Mouse (Mus musculus): ENCODE data around the gene Arf6. TPM values are rescaled to one million over a fixed set of nuclear protein-coding genes. Genes with fewer than 3 reads are reported as not detected.
"Not testable (repeated sequence)": the region's sequence is repeated elsewhere in the genome, so short reads cannot be mapped to it uniquely, and the experiment has no call there.

Gene Arf6
- polyA plus RNA-seq, 1 experiment from 2014 or later = 33.8 TPM

DNA sequence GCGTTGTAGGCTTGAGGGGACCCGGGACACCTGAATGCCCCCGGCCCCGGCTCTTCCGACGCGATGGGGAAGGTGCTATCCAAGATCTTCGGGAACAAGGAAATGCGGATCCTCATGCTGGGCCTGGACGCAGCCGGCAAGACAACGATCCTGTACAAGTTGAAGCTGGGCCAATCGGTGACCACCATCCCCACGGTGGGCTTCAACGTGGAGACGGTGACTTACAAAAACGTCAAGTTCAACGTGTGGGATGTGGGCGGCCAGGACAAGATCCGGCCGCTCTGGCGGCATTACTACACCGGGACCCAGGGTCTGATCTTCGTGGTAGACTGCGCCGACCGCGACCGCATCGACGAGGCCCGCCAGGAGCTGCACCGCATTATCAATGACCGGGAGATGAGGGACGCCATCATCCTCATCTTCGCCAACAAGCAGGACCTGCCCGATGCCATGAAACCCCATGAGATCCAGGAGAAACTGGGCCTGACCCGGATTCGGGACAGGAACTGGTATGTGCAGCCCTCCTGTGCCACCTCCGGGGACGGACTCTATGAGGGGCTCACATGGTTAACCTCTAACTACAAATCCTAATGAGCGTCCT, 881 bp downstream of the Arf6 start:
- ATAC-seq (no peak), DNase-seq (peak; percentile 49)
- peak overlapping the region; percentile 99 for H3K9ac ChIP-seq (replicated peaks)
- H3K36me3 ChIP-seq (replicated peaks; ENCODE audit: insufficient read depth, low read length) = no peaks in the 10 kb centered on the region
- no peaks in the 10 kb centered on the region for H3K27me3 ChIP-seq (ENCODE audit: insufficient read depth, low read length)
- peak overlapping the region; percentile 100 for H3K27ac ChIP-seq (ENCODE audit: low read depth)
- H3K4me3 ChIP-seq (ENCODE audit: low read depth, low read length) = peak overlapping the region; percentile 100
- H3K4me1 ChIP-seq (ENCODE audit: insufficient read depth) = peaks cover 14% of the 10 kb centered on the region
- 0% methylated on average over 42 of the region's 42 CpGs for WGBS (ENCODE audit: insufficient replicate concordance)
- H3K9me3 ChIP-seq (ENCODE audit: low read length) = no peaks in the 10 kb centered on the region
- TF ChIP-seq EP300 (IDR thresholded peaks at IDR 0.05; ENCODE audit: low read depth) = no peak
- 0 out of 2 replicates have a peak, but pooled peaks have one; percentile 3 for TF ChIP-seq CTCF (IDR thresholded peaks at IDR 0.05; ENCODE audit: low read depth)
- peak overlapping the region; percentile 93 for H3K4me2 ChIP-seq (ENCODE audit: low read depth, low read length)

DNA sequence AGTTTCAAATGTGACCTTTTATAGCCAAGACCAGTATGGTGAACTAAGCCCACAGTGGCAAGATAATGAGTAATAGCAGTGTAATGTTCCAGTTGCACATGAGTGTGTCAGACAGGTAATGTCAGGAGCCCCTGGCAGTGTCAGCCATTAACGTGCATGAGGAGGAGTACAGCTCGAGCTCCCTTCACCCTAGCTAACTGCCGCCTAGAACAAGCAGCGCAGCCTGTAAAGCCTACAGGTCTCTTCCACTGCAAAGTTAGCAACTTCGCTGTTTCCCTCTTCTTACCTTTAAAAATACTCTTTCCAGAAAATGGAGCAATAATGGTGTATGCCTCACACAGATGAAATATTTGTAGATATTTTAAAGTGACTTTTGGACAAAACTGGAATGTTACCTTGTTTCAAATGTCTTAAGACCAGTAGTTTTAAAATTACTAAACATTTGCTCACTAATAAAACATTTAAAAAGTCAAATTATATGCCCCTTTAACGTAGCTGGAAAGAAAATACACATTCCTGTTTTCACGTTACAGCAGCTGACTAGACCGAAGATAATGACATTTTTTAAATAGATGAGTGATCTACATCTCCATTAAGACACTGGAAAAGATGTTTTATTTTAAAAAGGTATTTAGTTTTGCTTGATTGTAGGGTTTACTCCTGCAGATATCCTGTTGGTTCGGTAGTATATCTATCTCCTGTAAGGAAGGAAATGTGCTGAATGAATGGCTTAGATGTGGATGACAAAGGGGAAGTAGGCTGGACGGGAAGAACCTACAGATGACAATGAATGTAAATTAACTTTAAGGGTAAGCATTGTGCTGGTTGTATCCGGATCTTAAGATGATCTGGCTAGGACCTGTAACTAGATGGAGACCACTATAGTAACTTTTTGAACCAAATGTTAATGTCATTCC, 2.2 kb downstream of the Arf6 start:
- H3K9ac ChIP-seq (replicated peaks) = peak overlapping the region; percentile 99

DNA sequence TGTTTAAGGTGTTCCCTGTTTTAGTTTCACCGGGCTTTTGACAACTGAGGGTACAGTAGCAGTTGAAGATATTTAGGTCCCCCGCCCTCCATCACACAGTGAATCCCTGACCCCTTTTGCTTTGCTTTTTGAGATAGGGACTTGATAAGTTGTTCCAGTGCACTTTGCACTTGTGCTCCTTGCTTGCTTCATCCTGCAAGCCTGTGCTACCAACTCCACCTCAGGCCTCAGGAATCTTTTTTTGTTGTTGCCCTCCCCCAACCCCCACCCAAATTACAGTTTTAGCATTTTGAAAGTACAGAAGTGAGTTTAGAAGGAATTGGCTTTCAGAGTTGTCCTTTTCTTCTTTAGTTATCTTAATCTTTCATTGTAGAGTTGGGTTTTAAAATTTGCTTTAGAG, 4.2 kb downstream of the Arf6 start:
- WGBS (ENCODE audit: insufficient replicate concordance) = 43% methylated on average over 2 of the region's 2 CpGs
- ATAC-seq (no peak), DNase-seq (no peak)
- no peaks in the 10 kb centered on the region for H3K27me3 ChIP-seq (ENCODE audit: insufficient read depth, low read length)
- H3K4me2 ChIP-seq (ENCODE audit: low read depth, low read length) = peak overlapping the region; percentile 44; the same call in 1 of the 2 replicates
- peaks cover 3% of the 10 kb centered on the region; the same call in 1 of the 2 replicates for H3K36me3 ChIP-seq (replicated peaks; ENCODE audit: insufficient read depth, low read length)
- no peak overlapping the region for H3K27ac ChIP-seq (ENCODE audit: low read depth)
- H3K9ac ChIP-seq (replicated peaks) = no peak overlapping the region
- no peak overlapping the region; the same call in 1 of the 2 replicates for H3K4me3 ChIP-seq (ENCODE audit: low read depth, low read length)
- H3K9me3 ChIP-seq (ENCODE audit: low read length) = no peaks in the 10 kb centered on the region
- TF ChIP-seq CTCF (IDR thresholded peaks at IDR 0.05; ENCODE audit: low read depth) (no peak), EP300 (IDR thresholded peaks at IDR 0.05; ENCODE audit: low read depth) (no peak)
- peaks cover 8% of the 10 kb centered on the region for H3K4me1 ChIP-seq (ENCODE audit: insufficient read depth)

More for the DNA sequence above, 2.2 kb downstream of the Arf6 start:
- H3K27ac ChIP-seq (ENCODE audit: low read depth) = no peak overlapping the region
- no peak for DNase-seq
- H3K4me1 ChIP-seq (ENCODE audit: insufficient read depth) = peaks cover 14% of the 10 kb centered on the region
- peak overlapping the region; percentile 100 for H3K4me3 ChIP-seq (ENCODE audit: low read depth, low read length)
- WGBS (ENCODE audit: insufficient replicate concordance) = 11% methylated on average over 11 of the region's 11 CpGs
- no peaks in the 10 kb centered on the region for H3K9me3 ChIP-seq (ENCODE audit: low read length)
- ATAC-seq = no peak
- H3K4me2 ChIP-seq (ENCODE audit: low read depth, low read length) = peak overlapping the region; percentile 93
- H3K27me3 ChIP-seq (ENCODE audit: insufficient read depth, low read length) = no peaks in the 10 kb centered on the region
- TF ChIP-seq EP300 (IDR thresholded peaks at IDR 0.05; ENCODE audit: low read depth) (no peak), CTCF (IDR thresholded peaks at IDR 0.05; ENCODE audit: low read depth) (no peak)
- peaks cover 3% of the 10 kb centered on the region; the same call in 1 of the 2 replicates for H3K36me3 ChIP-seq (replicated peaks; ENCODE audit: insufficient read depth, low read length)

DNA sequence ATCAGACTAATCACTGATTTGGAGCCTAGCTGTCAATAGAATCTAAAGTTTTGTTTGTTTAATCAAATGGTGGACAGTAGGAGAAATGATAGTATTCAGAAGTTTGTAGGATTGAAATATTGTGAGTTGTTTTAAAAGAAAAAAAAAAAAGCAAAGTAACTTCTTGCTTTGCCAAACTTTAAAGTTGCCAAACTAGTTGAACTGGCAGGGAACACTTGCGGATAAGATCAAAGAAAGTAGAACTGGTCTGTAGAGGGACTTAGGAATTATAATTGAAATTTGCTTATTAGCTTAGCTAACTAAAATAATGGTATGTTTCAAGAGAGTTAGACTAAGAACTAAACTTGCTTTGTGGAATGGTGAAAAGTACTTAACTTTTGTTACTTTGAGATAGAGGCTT, 5.2 kb downstream of the Arf6 start:
- no peak for DNase-seq
- Histone ChIP-seq H3K4me2 (ENCODE audit: low read depth, low read length) (no peak overlapping the region), H3K9ac (replicated peaks) (no peak overlapping the region), H3K9me3 (ENCODE audit: low read length) (no peaks in the 10 kb centered on the region), H3K4me3 (ENCODE audit: low read depth, low read length) (no peak overlapping the region), H3K27ac (ENCODE audit: low read depth) (no peak overlapping the region), H3K36me3 (replicated peaks; ENCODE audit: insufficient read depth, low read length) (peaks cover 3% of the 10 kb centered on the region; the same call in 1 of the 2 replicates), H3K4me1 (ENCODE audit: insufficient read depth) (peaks cover 8% of the 10 kb centered on the region; the same call in 1 of the 2 replicates), H3K27me3 (ENCODE audit: insufficient read depth, low read length) (no peaks in the 10 kb centered on the region)
- no peak for ATAC-seq
- TF ChIP-seq CTCF (IDR thresholded peaks at IDR 0.05; ENCODE audit: low read depth) (no peak), EP300 (IDR thresholded peaks at IDR 0.05; ENCODE audit: low read depth) (no peak)
- 94% methylated on average over 1 of the region's 1 CpGs for WGBS (ENCODE audit: insufficient replicate concordance)

DNA sequence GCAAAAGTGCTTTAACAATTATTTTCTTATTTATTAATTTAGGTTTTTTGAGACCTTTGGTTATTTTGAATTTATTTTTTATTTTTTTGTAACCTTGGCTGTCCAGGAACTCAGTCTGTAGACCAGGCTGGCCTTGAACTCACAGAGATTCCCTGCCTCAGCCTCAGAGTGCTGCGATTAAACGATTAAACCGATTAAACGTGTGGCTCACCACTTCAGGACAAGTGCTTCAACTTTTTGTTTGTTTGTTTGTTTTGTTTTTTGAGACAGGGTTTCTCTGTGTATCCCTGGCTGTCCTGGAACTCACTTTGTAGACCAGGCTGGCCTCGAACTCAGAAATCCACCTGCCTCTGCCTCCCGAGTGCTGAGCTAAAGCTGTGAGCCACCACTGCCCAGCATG, 5.7 kb downstream of the Arf6 start:
- not testable (repeated sequence) for ATAC-seq; H3K27me3 ChIP-seq (ENCODE audit: insufficient read depth, low read length); H3K4me3 ChIP-seq (ENCODE audit: low read depth, low read length); H3K9ac ChIP-seq (replicated peaks); H3K36me3 ChIP-seq (replicated peaks; ENCODE audit: insufficient read depth, low read length); DNase-seq; H3K9me3 ChIP-seq (ENCODE audit: low read length); H3K27ac ChIP-seq (ENCODE audit: low read depth); H3K4me2 ChIP-seq (ENCODE audit: low read depth, low read length); H3K4me1 ChIP-seq (ENCODE audit: insufficient read depth)
- 91% methylated on average over 6 of the region's 6 CpGs for WGBS (ENCODE audit: insufficient replicate concordance)

Data from liver, postnatal 0 days (tissue).